Mouse (Mus musculus): ENCODE data around the gene Dkk2. TPM values are rescaled to one million over a fixed set of nuclear protein-coding genes. Genes with fewer than 3 reads are reported as not detected.

Gene Dkk2
- total RNA-seq, 2 experiments from 2014 or later = 0.56 to 1.2 TPM

GRCm38 (mm10) chr3:132085823-132086350 lies 795 bp downstream of the Dkk2 start:
- intact Hi-C loops (cut with DNase I) = loop anchor here (2.0 to 10.0 kb wide), 2 partner anchors 109 to 491 kb away; no protein-coding TSS in a partner anchor
- peak in 1 of 2 experiments; percentile 13 for DNase-seq (ENCODE audit: extremely low spot score in 1 of 2, low spot score in 2 of 2)
- no peak overlapping the region for H3K27ac ChIP-seq
- peak overlapping the region; percentile 41 for H3K4me3 ChIP-seq
- TF ChIP-seq CTCF (IDR thresholded peaks at IDR 0.05) = no peak

GRCm38 (mm10) chr3:132086461-132086860 lies 1.4 kb downstream of the Dkk2 start:
- no peak overlapping the region for H3K27ac ChIP-seq
- H3K4me3 ChIP-seq = peak overlapping the region; percentile 38
- intact Hi-C loops (cut with DNase I) = loop anchor here (10.0 kb wide), 1 partner anchor 492 kb away; no protein-coding TSS in a partner anchor
- no peak for DNase-seq (ENCODE audit: extremely low spot score in 1 of 2, low spot score in 2 of 2)
- no peak for TF ChIP-seq CTCF (IDR thresholded peaks at IDR 0.05)

DNA sequence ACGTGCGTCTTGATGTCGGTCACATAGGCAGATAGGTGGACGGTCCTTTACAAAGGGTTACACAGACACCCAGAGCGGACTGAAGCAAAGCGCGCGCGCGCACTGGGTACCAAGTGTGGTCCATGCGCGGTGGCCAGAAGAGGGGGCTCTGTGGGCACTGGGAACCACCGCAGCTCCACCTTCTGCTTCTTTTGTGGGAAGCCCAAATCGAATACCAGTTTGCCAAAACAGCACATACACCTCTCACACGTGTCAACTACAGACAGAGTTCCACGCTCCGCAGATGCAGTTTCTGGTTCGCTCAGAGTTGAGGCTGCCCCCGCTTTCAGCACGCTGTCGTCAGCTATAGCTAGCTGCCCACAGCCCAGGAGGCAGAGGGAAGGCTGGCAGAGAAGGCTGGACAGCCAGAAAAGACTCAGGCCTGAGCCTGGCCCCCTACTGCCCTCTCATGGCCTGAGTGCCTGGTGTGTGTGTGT lies 2.0 kb downstream of the Dkk2 start:
- no peak; the same call in 1 of the 2 replicates for TF ChIP-seq CTCF (IDR thresholded peaks at IDR 0.05)
- DNase-seq (ENCODE audit: extremely low spot score in 1 of 2, low spot score in 2 of 2) = peak; percentile 26 to 47
- no peak overlapping the region for H3K27ac ChIP-seq
- H3K4me3 ChIP-seq = peak overlapping the region; percentile 38
- intact Hi-C loops (cut with DNase I) = loop anchor here (10.0 kb wide), 1 partner anchor 492 kb away; no protein-coding TSS in a partner anchor

DNA sequence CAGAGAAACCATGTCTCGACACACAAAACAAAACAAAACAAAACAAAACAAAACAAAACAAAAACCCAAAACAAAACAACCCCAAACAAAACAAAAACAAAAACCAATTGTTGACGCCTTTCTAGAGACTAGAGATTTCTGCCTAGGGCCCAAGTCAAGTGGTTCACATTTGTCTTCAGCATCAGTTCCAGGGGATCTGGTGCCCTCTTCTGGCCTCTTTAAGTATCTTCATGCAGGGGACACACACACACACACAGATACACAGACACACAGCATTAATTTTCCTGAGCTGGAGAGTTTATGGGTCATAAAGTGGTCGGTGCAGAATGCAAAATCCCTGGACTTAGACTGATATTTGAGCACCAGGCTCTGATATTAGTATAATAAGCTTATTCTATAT lies 7.9 kb downstream of the Dkk2 start:
- intact Hi-C loops (cut with DNase I) = no loop called here
- no peak overlapping the region for H3K4me3 ChIP-seq
- no peak; the same call in 1 of the 2 replicates for TF ChIP-seq CTCF (IDR thresholded peaks at IDR 0.05)
- no peak overlapping the region for H3K27ac ChIP-seq
- no peak for DNase-seq (ENCODE audit: extremely low spot score in 1 of 2, low spot score in 2 of 2)

- no peak for DNase-seq (ENCODE audit: extremely low spot score in 1 of 2, low spot score in 2 of 2)
- intact Hi-C loops (cut with DNase I) = no loop called here
- no peak overlapping the region for H3K4me3 ChIP-seq
- TF ChIP-seq CTCF (IDR thresholded peaks at IDR 0.05) = no peak
- H3K27ac ChIP-seq = no peak overlapping the region
Measured at GRCm38 (mm10) chr3:132096296-132096695, 11.2 kb downstream of the Dkk2 start.

GRCm38 (mm10) chr3:132100746-132101145 lies 15.7 kb downstream of the Dkk2 start:
- intact Hi-C loops (cut with DNase I) = no loop called here
- Histone ChIP-seq H3K27ac (no peak overlapping the region), H3K4me3 (no peak overlapping the region)
- no peak for TF ChIP-seq CTCF (IDR thresholded peaks at IDR 0.05)
- DNase-seq (ENCODE audit: extremely low spot score in 1 of 2, low spot score in 2 of 2) = no peak

- TF ChIP-seq CTCF (IDR thresholded peaks at IDR 0.05) = no peak
- peak in 1 of 2 experiments; percentile 31 for DNase-seq (ENCODE audit: extremely low spot score in 1 of 2, low spot score in 2 of 2)
- Histone ChIP-seq H3K27ac (peak overlapping the region; percentile 36; the same call in 1 of the 2 replicates), H3K4me3 (no peak overlapping the region)
- intact Hi-C loops (cut with DNase I) = no loop called here
Measured at GRCm38 (mm10) chr3:132103020-132103419, 17.9 kb downstream of the Dkk2 start.

DNA sequence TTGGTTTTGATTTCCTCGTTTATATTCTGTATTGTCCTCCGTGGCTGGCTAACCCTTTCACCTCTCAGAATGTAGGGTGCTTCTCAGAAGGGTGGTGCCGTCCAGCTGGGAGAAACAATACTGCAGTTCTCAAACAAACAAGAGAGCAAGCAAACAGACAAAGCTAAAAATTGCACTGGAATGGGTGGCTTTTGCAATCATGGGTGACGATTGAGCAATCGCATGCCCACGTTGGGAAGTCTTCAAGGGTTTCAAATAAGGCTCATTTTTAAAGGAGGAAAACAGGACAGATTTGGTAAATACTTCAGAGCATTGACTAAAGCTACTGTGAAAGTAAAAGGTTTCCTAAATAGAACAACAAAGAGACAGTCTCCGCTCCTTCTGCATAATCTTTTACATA lies 18.4 kb downstream of the Dkk2 start:
- H3K4me3 ChIP-seq = no peak overlapping the region
- intact Hi-C loops (cut with DNase I) = no loop called here
- DNase-seq (ENCODE audit: extremely low spot score in 1 of 2, low spot score in 2 of 2) = no peak
- TF ChIP-seq CTCF (IDR thresholded peaks at IDR 0.05) = no peak
- peak overlapping the region; percentile 36; the same call in 1 of the 2 replicates for H3K27ac ChIP-seq

DNA sequence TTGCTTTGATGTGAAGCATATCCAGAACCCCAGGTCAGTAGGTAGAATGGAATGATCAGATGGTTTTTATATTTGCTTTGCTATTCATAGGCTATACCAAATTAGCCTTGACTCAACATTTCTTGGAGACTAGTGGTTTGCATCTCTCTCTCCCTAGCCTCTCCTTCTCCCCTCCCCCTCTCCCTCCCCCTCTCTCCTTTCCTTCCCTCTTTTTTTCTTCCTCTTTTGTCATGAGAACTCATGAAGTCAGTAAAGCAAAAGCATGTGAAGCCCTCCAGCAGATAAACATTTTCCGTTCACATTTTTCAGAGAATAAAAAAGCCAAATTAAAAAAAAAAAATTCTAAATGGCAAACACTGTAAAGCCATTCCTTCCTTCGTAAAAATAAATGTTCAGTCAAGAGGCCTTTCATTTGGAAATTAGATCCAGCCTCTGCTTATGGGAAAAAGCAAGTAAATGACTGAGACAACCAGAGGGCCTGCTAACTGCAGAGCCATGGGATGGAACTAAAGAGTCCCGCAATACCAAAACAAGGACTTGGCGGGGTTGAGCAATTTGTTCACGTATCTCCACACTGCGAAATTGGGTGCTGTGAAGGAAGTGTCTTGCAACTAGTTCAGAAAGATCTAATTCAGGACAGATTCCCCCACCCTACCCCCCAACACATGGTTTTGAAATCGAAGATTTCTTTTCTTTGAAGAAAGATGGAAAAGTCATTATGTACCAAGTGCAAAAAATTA lies 30.9 kb downstream of the Dkk2 start:
- no peak overlapping the region for H3K4me3 ChIP-seq
- H3K27ac ChIP-seq = no peak overlapping the region
- intact Hi-C loops (cut with DNase I) = no loop called here
- TF ChIP-seq CTCF (IDR thresholded peaks at IDR 0.05) = no peak
- DNase-seq (ENCODE audit: extremely low spot score in 1 of 2, low spot score in 2 of 2) = no peak

DNA sequence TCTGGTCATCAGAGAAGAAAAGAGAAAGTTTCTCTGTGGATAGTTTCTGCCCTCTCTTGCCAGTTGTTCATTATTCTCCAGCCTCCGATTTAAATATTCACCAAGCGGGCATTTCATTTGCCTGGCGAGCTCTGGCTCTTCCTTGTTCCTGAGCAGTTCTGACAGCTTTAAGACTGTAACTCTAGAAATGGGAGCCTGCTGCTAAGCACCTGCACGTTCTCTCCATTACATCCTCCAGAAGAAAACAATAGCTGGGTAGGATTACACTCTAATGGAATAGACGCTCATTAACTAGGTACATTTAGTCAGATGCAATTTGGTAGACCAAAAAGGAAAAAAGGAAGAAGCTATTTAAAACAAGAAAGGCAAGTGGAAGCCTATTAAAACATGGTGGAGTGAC lies 36.3 kb downstream of the Dkk2 start:
- TF ChIP-seq CTCF (IDR thresholded peaks at IDR 0.05) = no peak
- H3K4me3 ChIP-seq = no peak overlapping the region
- DNase-seq (ENCODE audit: extremely low spot score in 1 of 2, low spot score in 2 of 2) = no peak
- intact Hi-C loops (cut with DNase I) = no loop called here
- H3K27ac ChIP-seq = no peak overlapping the region

DNA sequence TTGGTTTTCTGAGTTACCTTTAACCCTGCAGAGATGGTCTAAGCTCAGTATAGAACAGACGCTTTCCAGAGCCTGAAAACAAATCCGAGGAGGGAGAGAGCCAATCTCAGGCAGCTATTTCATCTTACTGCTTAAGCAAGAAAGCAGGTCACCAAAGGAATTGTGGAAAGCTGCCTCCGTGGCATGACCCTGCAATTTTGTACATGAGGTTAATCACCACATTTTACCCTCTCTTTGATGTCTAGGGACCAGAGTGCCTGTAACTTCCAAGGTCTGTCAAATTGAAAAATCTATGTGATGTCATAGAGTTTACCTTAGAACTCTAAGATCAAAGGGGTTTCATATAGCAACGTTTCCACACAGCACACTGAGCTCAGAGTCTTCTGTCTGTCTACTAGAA lies 37.5 kb downstream of the Dkk2 start:
- H3K27ac ChIP-seq = no peak overlapping the region
- intact Hi-C loops (cut with DNase I) = no loop called here
- DNase-seq (ENCODE audit: extremely low spot score in 1 of 2, low spot score in 2 of 2) = no peak
- H3K4me3 ChIP-seq = no peak overlapping the region
- no peak for TF ChIP-seq CTCF (IDR thresholded peaks at IDR 0.05)

DNA sequence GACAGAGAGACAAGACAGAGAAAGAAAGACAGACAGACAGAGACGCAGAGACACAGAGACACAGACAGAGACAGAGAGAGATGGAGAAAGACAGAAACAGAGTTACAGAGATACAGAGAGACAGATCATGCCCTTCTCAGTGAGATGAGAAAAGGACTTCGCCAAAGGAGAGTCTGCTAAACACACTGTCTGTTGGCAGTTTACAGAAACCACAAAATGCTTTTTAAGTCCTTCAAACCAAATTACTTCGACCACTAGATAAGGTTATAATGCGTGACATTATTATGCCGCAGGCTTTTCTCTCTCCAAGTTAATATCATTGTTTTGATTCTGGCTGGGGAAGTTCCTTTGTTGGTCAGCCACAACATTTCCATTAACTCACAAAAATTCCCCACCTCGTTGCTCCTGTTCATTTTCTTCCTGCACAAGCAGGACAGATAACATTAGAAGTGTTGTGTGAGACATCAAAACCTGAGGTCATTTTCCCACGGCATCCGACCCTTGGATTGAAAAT lies 40.2 kb downstream of the Dkk2 start:
- no peak for TF ChIP-seq CTCF (IDR thresholded peaks at IDR 0.05)
- intact Hi-C loops (cut with DNase I) = no loop called here
- no peak for DNase-seq (ENCODE audit: extremely low spot score in 1 of 2, low spot score in 2 of 2)
- H3K4me3 ChIP-seq = no peak overlapping the region
- no peak overlapping the region for H3K27ac ChIP-seq
